Mouse (Mus musculus) cerebellum, adult 2 months (tissue): Measurements from ENCODE around the gene Tle3.

Experiments
- CTCF ChIP-seq: fragments of 200-500 bp; IDR thresholded peaks from 2 replicates; pipeline ENCODE4 v1.5.1; 2011; ENCODE audit warnings: low read depth, mild to moderate bottlenecking, control low read depth, low read length, moderate library complexity, borderline replicate concordance; ENCODE audit not compliant: insufficient read depth
- POLR2A ChIP-seq: fragments of 200-500 bp; IDR thresholded peaks from 2 replicates; pipeline ENCODE4 v1.6.1; 2011; ENCODE audit warnings: low read length, control low read depth, borderline replicate concordance; ENCODE audit not compliant: insufficient read depth

GRCm38 (mm10) chr9:61395071-61395470 lies 22.9 kb downstream of the Tle3 start:
- no peak for TF ChIP-seq CTCF
- TF ChIP-seq POLR2A = no peak
